Mouse (Mus musculus) CD4-positive, CD25-positive, alpha-beta regulatory T cell (primary cell): Measurements from ENCODE around the gene Gm13769. TPM values are rescaled to one million over a fixed set of nuclear protein-coding genes. Genes with fewer than 3 reads are reported as not detected.

Experiments
- polyA plus RNA-seq: library from polyadenylated mRNA; unstranded; fragments of 100-300 nt; shearing (Covaris generic); gene quantifications from one replicate; pipeline ENCODE4 v1.2.1, GENCODE M21; 2017

Gene Gm13769
- not detected for polyA plus RNA-seq

GRCm38 (mm10) chr2:90321900-90322299 is at the start of gene Gm13769:
TSS of gene Gm13769 (plus strand) at chr2:90322200.

GRCm38 (mm10) chr2:90292741-90293140 is 29.3 kb upstream of the Gm13769 start, which contains the start of gene Olfr1272:
TSS of gene Olfr1272 (minus strand) at chr2:90292841.

Other genes starting within 250 kb of the Gm13769 start
- not detected for gene Olfr1269, start 200.8 kb upstream of the Gm13769 start, polyA plus RNA-seq
- gene Olfr32, start 179.9 kb upstream of the Gm13769 start, polyA plus RNA-seq = not detected
- not detected for gene Olfr1270, start 169.1 kb upstream of the Gm13769 start, polyA plus RNA-seq
- not detected for gene Olfr1506, start 97.7 kb upstream of the Gm13769 start, polyA plus RNA-seq
- not detected for gene Olfr142, start 64.6 kb upstream of the Gm13769 start, polyA plus RNA-seq
- 0.10 TPM for gene Olfr1271, start 51.2 kb upstream of the Gm13769 start, polyA plus RNA-seq
- not detected for gene Olfr1272, start 29.4 kb upstream of the Gm13769 start, polyA plus RNA-seq
- not detected for gene Olfr1274-ps, start 76.5 kb downstream of the Gm13769 start, polyA plus RNA-seq